Mouse (Mus musculus) inflammation-experienced regulatory T-cells, adult 16 weeks (primary cell): Measurements from ENCODE around the gene Gm16427. TPM values are rescaled to one million over a fixed set of nuclear protein-coding genes. Genes with fewer than 3 reads are reported as not detected.

Source experiments
- polyA plus RNA-seq: library from polyadenylated mRNA; unstranded; fragments of 100-300 nt; shearing (Covaris generic); gene quantifications from one replicate; pipeline ENCODE4 v1.2.1, GENCODE M21; 2017

Gm16427 gene
- not detected for polyA plus RNA-seq

DNA sequence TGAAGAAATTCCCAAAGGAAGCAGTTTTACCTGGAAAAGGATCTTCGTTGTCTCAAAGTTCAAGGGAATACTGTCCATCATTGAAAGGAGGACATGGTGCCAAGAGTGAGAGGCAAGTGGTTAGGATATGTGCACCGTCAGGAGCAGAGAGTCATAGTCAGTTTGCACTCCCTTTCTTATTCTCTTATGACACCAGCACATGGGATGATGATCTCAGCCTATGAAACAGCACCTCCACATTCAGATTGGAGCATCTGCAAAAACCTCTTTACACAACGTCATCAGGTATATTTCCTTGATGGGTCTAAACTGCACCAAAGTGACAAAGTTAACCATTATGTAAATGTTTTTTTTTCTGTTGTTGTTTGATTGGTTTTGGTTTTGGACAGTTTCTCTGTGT, at the start of gene Gm16427:
TSS of gene Gm16427 (minus strand) at position 101 of the 400 bp plus-strand sequence.

Other genes starting within 250 kb of the Gm16427 start
- gene C87414, start 131.4 kb upstream of the Gm16427 start, polyA plus RNA-seq = not detected